Mouse (Mus musculus) CH12.LX (cell line): ENCODE data around the gene Mrnip. TPM values are rescaled to one million over a fixed set of nuclear protein-coding genes. Genes with fewer than 3 reads are reported as not detected.

Experiments used
- DNase-seq: peaks from one replicate; pipeline ENCODE4 v3.0.0-alpha.2; 2013; ENCODE audit errors: extremely low read depth
- H3K27ac ChIP-seq: 2 replicates; pipeline ENCODE4 v1.5.1; 2012; ENCODE audit warnings: low read depth, mild to moderate bottlenecking, control low read depth, moderate library complexity; ENCODE audit not compliant: insufficient read depth
- H3K27me3 ChIP-seq: replicated peaks from 2 replicates; pipeline ENCODE3; 2012; ENCODE audit warnings: inconsistent platforms
- H3K36me3 ChIP-seq, 2 experiments: replicated peaks in 1 of 2; 2 replicates each; pipeline versions ENCODE3 to v1.6.1; 2012; ENCODE audit warnings: inconsistent platforms in 1 of 2, low read length in 1 of 2, mild to moderate bottlenecking in 1 of 2, mixed read lengths in 1 of 2, moderate library complexity in 1 of 2; ENCODE audit not compliant: control insufficient read depth in 1 of 2, insufficient read depth in 1 of 2
- H3K4me1 ChIP-seq, 2 experiments: 2 replicates each; pipeline ENCODE4 v1.6.1; 2012; ENCODE audit warnings: inconsistent platforms in 1 of 2, moderate library complexity in 1 of 2; ENCODE audit not compliant: insufficient read depth in 2 of 2, control insufficient read depth in 1 of 2
- H3K4me2 ChIP-seq: 2 replicates; pipeline ENCODE4 v1.6.1; 2012; ENCODE audit warnings: low read depth, mild to moderate bottlenecking, control low read depth; ENCODE audit not compliant: poor library complexity, insufficient read depth, severe bottlenecking
- H3K4me3 ChIP-seq, 3 experiments: fragments of 150-350 bp in 1 of 3; sonication (generic) in 1 of 3; replicated peaks in 1 of 3; 2 replicates each; pipeline versions ENCODE3 to v1.5.1; 2011 to 2012; ENCODE audit warnings: low read depth in 2 of 3, low read length in 2 of 3, mild to moderate bottlenecking in 2 of 3, moderate library complexity in 2 of 3, control low read depth in 1 of 3, improper control_type of control experiment in 1 of 3, inconsistent platforms in 1 of 3, mixed read lengths in 1 of 3; ENCODE audit not compliant: poor library complexity in 1 of 3
- H3K79me2 ChIP-seq: replicated peaks from 2 replicates; pipeline ENCODE4 v1.6.1; 2012; ENCODE audit warnings: mild to moderate bottlenecking, moderate library complexity; ENCODE audit not compliant: control insufficient read depth, poor library complexity, insufficient read depth, severe bottlenecking; ENCODE audit errors: extremely low read depth
- H3K9ac ChIP-seq: 2 replicates; pipeline ENCODE4 v1.6.1; 2012; ENCODE audit warnings: low read depth, mild to moderate bottlenecking, control low read depth, moderate library complexity; ENCODE audit not compliant: insufficient read depth
- H3K9me3 ChIP-seq: replicated peaks from 2 replicates; pipeline ENCODE3; 2012; ENCODE audit warnings: low read length, inconsistent platforms, mixed read lengths
- BHLHE40 ChIP-seq: IDR thresholded peaks from 2 replicates; pipeline ENCODE4 v1.6.1; 2011; ENCODE audit warnings: mild to moderate bottlenecking, low read depth, low read length, improper control_type of control experiment
- CHD1 ChIP-seq: IDR thresholded peaks from 2 replicates; pipeline ENCODE4 v1.6.1; 2012; ENCODE audit warnings: low read depth, low read length, improper control_type of control experiment, inconsistent platforms
- CTCF ChIP-seq, 2 experiments: IDR thresholded peaks in 1 of 2; conservative IDR thresholded peaks in 1 of 2; 2 replicates each; pipeline ENCODE4 v1.5.1; 2011 to 2012; ENCODE audit warnings: low read depth in 2 of 2, low read length in 2 of 2, improper control_type of control experiment in 1 of 2, inconsistent platforms in 1 of 2, mild to moderate bottlenecking in 1 of 2, moderate library complexity in 1 of 2
- E2F4 ChIP-seq: IDR thresholded peaks from 2 replicates; pipeline ENCODE4 v1.6.1; 2011; ENCODE audit warnings: low read depth, low read length, improper control_type of control experiment; ENCODE audit not compliant: insufficient replicate concordance
- ELF1 ChIP-seq: IDR thresholded peaks from 2 replicates; pipeline ENCODE4 v1.6.1; 2014; ENCODE audit warnings: low read depth, mild to moderate bottlenecking, inconsistent platforms, low read length, improper control_type of control experiment
- HCFC1 ChIP-seq: IDR thresholded peaks from 2 replicates; pipeline ENCODE4 v1.6.1; 2012; ENCODE audit warnings: low read depth, mild to moderate bottlenecking, inconsistent platforms, low read length, improper control_type of control experiment
- JUN ChIP-seq: IDR thresholded peaks from 2 replicates; pipeline ENCODE4 v1.6.1; 2011; ENCODE audit warnings: low read depth, mild to moderate bottlenecking, low read length, improper control_type of control experiment, moderate library complexity; ENCODE audit not compliant: insufficient read depth
- JUND ChIP-seq: conservative IDR thresholded peaks from 2 replicates; pipeline ENCODE4 v1.6.1; 2011; ENCODE audit warnings: low read depth, low read length, improper control_type of control experiment
- MAFK ChIP-seq: IDR thresholded peaks from 2 replicates; pipeline ENCODE4 v1.6.1; 2011; ENCODE audit warnings: low read length, improper control_type of control experiment; ENCODE audit not compliant: insufficient replicate concordance
- MEF2A ChIP-seq: IDR thresholded peaks from 2 replicates; pipeline ENCODE4 v1.6.1; 2014; ENCODE audit warnings: low read depth, mild to moderate bottlenecking, inconsistent platforms, low read length, improper control_type of control experiment, borderline replicate concordance
- MYC ChIP-seq: IDR thresholded peaks from 2 replicates; pipeline ENCODE4 v1.6.1; 2011; ENCODE audit warnings: low read depth, mild to moderate bottlenecking, improper control_type of control experiment, low read length
- NRF1 ChIP-seq: IDR thresholded peaks from 2 replicates; pipeline ENCODE4 v1.6.1; 2014; ENCODE audit warnings: low read depth, mild to moderate bottlenecking, inconsistent platforms, low read length, improper control_type of control experiment, moderate library complexity
- POLR2A ChIP-seq: IDR thresholded peaks from 2 replicates; pipeline ENCODE4 v1.6.1; 2011; ENCODE audit warnings: low read depth, mild to moderate bottlenecking, improper control_type of control experiment, low read length
- RAD21 ChIP-seq: IDR thresholded peaks from 2 replicates; pipeline ENCODE4 v1.6.1; 2011; ENCODE audit warnings: low read depth, mild to moderate bottlenecking, low read length, improper control_type of control experiment, moderate library complexity
- SIN3A ChIP-seq: IDR thresholded peaks from 2 replicates; pipeline ENCODE4 v1.6.1; 2012; ENCODE audit warnings: low read length, improper control_type of control experiment, inconsistent platforms
- dilution Hi-C: fragments of 300-500 bp; cut with MboI; formaldehyde crosslinking; loops from 2 replicates; pipeline ENCODE4 v1.14.3; 2020; ENCODE audit warnings: low sequenced_read_pairs; ENCODE audit not compliant: extremely low pct_unique_long_range_greater_than_20kb, extremely low pct_ligation_motif_present
- in situ Hi-C: fragments of 300-500 bp; cut with MboI; formaldehyde crosslinking; loops from 3 replicates; pipeline ENCODE4 v1.14.3; 2019; ENCODE audit warnings: low sequenced_read_pairs, low pct_ligation_motif_present, low pct_unique_long_range_greater_than_20kb, mixed read lengths
- polyA plus RNA-seq: library from polyadenylated mRNA; unstranded; fragments of >175 nt; gene quantifications from 2 replicates; pipeline ENCODE4 v1.2.1, GENCODE M21; 2012; ENCODE audit warnings: low read depth; ENCODE audit not compliant: insufficient read length
- total RNA-seq, 2 experiments: library from RNA; depleted of rRNA; stranded (reverse); fragments of 300-350 nt in 1 of 2; fragments of >200 nt in 1 of 2; gene quantifications; 2 replicates each; pipeline ENCODE4 v1.2.3; 2012 to 2014

Mrnip gene
- total and polyA plus RNA-seq, 3 experiments = 22.5 to 36.7 (median 29.7) TPM

- H3K27me3 ChIP-seq = no peaks in the 10 kb centered on the region
- DNase-seq = no peak
- dilution Hi-C loops (no loop called here), in situ Hi-C loops (no loop called here)
- H3K4me1 ChIP-seq = peaks cover 18 to 53% of the 10 kb centered on the region in 2 experiments
- TF ChIP-seq E2F4 (no peak), MAFK (no peak), CHD1 (no peak), POLR2A (no peak), SIN3A (no peak), HCFC1 (no peak)
- H3K9me3 ChIP-seq = no peaks in the 10 kb centered on the region
- H3K36me3 ChIP-seq = peaks cover 62 to 65% of the 10 kb centered on the region in 2 experiments
- peaks cover 66% of the 10 kb centered on the region for H3K79me2 ChIP-seq
- no peak overlapping the region for H3K27ac ChIP-seq
- H3K4me2 ChIP-seq = peak overlapping the region; percentile 85; the same call in 1 of the 2 replicates
- 0 out of 2 replicates have a peak overlapping the region, but pooled peaks have one; percentile 8 for H3K9ac ChIP-seq
- H3K4me3 ChIP-seq = peak overlapping the region in 1 of 3 experiments; percentile 58
These were observed 33.1 kb downstream of the Mrnip start for GRCm38 (mm10) chr11:50207344-50207743.

DNA sequence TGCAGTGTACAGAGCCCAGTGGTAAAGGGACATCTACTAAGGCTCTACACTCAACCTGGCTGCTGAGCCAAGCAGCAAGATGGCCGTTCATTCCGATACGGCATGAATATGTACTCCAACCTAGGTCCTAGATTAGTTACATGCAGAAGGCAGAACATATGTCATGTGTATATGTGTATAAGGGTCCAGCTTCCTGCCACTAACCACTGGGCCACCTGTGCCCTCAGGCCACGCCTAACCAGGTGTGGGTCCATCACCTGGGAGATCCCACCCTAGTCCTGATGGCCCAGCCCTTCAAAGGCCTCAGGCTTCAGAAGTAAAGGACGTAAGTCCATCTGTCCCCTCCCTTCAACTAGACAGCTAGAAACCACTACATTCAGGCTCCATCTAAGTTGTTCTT lies 33.8 kb downstream of the Mrnip start:
- no peak for TF ChIP-seq MYC
- no peak for TF ChIP-seq CTCF (conservative IDR thresholded peaks at IDR 0.05 in 1 of 2, IDR thresholded peaks at IDR 0.05 in 1 of 2; ENCODE audit: low read depth in 2 of 2, low read length in 2 of 2)
- no peak for TF ChIP-seq ELF1
- TF ChIP-seq MAFK = no peak
- no peak for TF ChIP-seq JUND
- TF ChIP-seq E2F4 = no peak
- no peak for TF ChIP-seq POLR2A
- no peak for TF ChIP-seq NRF1
- no peak for TF ChIP-seq RAD21
- TF ChIP-seq BHLHE40 = no peak
- TF ChIP-seq JUN = no peak
- TF ChIP-seq MEF2A = no peak
- TF ChIP-seq, all 38 proteins: peak for 0
- no peak for DNase-seq
- peaks cover 55 to 58% of the 10 kb centered on the region in 2 experiments for H3K36me3 ChIP-seq
- peak overlapping the region in 1 of 3 experiments; percentile 58 for H3K4me3 ChIP-seq
- peak overlapping the region; percentile 8 for H3K9ac ChIP-seq
- H3K27me3 ChIP-seq = no peaks in the 10 kb centered on the region
- peaks cover 23 to 60% of the 10 kb centered on the region in 2 experiments for H3K4me1 ChIP-seq
- dilution Hi-C loops = no loop called here
- in situ Hi-C loops = no loop called here
- H3K9me3 ChIP-seq = no peaks in the 10 kb centered on the region
- H3K4me2 ChIP-seq = peak overlapping the region; percentile 85
- peaks cover 66% of the 10 kb centered on the region for H3K79me2 ChIP-seq
- no peak overlapping the region for H3K27ac ChIP-seq
